29 mouse cellular contexts compared by ENCODE assay signal in genomic region chr8:92272073-92272472, GRCm38 (mm10).
DNase-seq lines count a peak whose midpoint lies in the region; ATAC-seq and TF ChIP-seq lines count a peak whose summit lies in the region.
"Had no signal": no experiment of that assay in that cellular context is flagged by ENCODE, and none has a peak within 500 bp of the region (broad histone marks: within the 10 kb centered on the region; RNA-seq: fewer than 3 reads in every experiment).

No protein-coding gene starts in this region.

- no peaks in the 10 kb centered on the region for H3K27me3 ChIP-seq in liver, postnatal 0 days (ENCODE audit: insufficient read depth, low read length)
- H3K27me3 ChIP-seq in liver, embryonic 12.5 days (replicated peaks): no peaks in the 10 kb centered on the region
- H3K27me3 ChIP-seq: CH12.LX; embryonic facial prominence, embryonic 12.5 days; forebrain, embryonic 12.5 days; forebrain, embryonic 15.5 days; heart, embryonic 13.5 days had no signal

- H3K36me3 ChIP-seq in liver, postnatal 0 days (replicated peaks; ENCODE audit: insufficient read depth, low read length): no peaks in the 10 kb centered on the region
- H3K36me3 ChIP-seq in liver, embryonic 12.5 days: no peaks in the 10 kb centered on the region
- H3K36me3 ChIP-seq: embryonic facial prominence, embryonic 12.5 days; forebrain, embryonic 12.5 days; forebrain, embryonic 15.5 days; G1E; heart, embryonic 13.5 days had no signal

- WGBS in liver, postnatal 0 days (ENCODE audit: insufficient replicate concordance): 57% methylated on average over 5 of the region's 5 CpGs
- WGBS in liver, embryonic 12.5 days (ENCODE audit: insufficient replicate concordance): 51% methylated on average over 5 of the region's 5 CpGs

- no peak for TF ChIP-seq CTCF in liver, postnatal 0 days (IDR thresholded peaks at IDR 0.05; ENCODE audit: low read depth)

- 0 out of 2 replicates have a peak overlapping the region, but pooled peaks have one; percentile 39 for H3K27ac ChIP-seq in liver, postnatal 0 days (ENCODE audit: low read depth)
- H3K27ac ChIP-seq in liver, embryonic 12.5 days: no peak overlapping the region
- H3K27ac ChIP-seq: embryonic facial prominence, embryonic 12.5 days; forebrain, embryonic 12.5 days; forebrain, embryonic 15.5 days; heart, embryonic 13.5 days; hindbrain, embryonic 14.5 days; hindbrain, postnatal 0 days had no signal

- TF ChIP-seq EP300 in liver, postnatal 0 days (IDR thresholded peaks at IDR 0.05; ENCODE audit: low read depth): no peak

- H3K4me3 ChIP-seq in liver, postnatal 0 days (ENCODE audit: low read depth, low read length): no peak overlapping the region
- H3K4me3 ChIP-seq in liver, embryonic 12.5 days: no peak overlapping the region
- H3K4me3 ChIP-seq: embryonic facial prominence, embryonic 12.5 days; erythroblast, embryonic 14.5 days; forebrain, embryonic 12.5 days; forebrain, embryonic 15.5 days; heart, embryonic 13.5 days had no signal

- DNase-seq in cerebellum, adult 18-20 months: no peak
- DNase-seq in liver, postnatal 0 days: no peak
- peak; percentile 4 for DNase-seq in 416B (ENCODE audit: low read depth)
- no peak for DNase-seq in right cerebral cortex, postnatal 10 days (ENCODE audit: low spot score in 2 of 2)
- DNase-seq in neural tube, embryonic 10.5 days (ENCODE audit: extremely low spot score, low spot score): no peak
- DNase-seq: adrenal gland, postnatal 10 days; adrenal gland, postnatal 36 days; cerebellum, adult 11 months; cerebellum, adult 8-10 months; cerebellum, postnatal 10 days; cerebellum, postnatal 36 days; heart, adult 18-20 months; heart, postnatal 14 days; heart, postnatal 4 days had no signal

- no peaks in the 10 kb centered on the region for H3K4me1 ChIP-seq in liver, postnatal 0 days (ENCODE audit: insufficient read depth)
- no peaks in the 10 kb centered on the region for H3K4me1 ChIP-seq in liver, embryonic 12.5 days
- H3K4me1 ChIP-seq: embryonic facial prominence, embryonic 12.5 days; forebrain, embryonic 12.5 days; forebrain, embryonic 15.5 days; heart, embryonic 13.5 days had no signal

- ATAC-seq in cerebellum, adult (ENCODE audit: insufficient number of reproducible peaks, low FRiP score, low TSS enrichment): 0 out of 2 replicates have a peak, but pooled peaks have one; percentile 15
- ATAC-seq in liver, postnatal 0 days: 0 out of 2 replicates have a peak, but pooled peaks have one; percentile 21
- ATAC-seq in liver, embryonic 12.5 days: no peak
- 0 out of 2 replicates have a peak, but pooled peaks have one; percentile 23 for ATAC-seq in megakaryocyte progenitor cell, adult 5-6 weeks (replicated peaks; ENCODE audit: poor library complexity)
- ATAC-seq: forebrain, embryonic 15.5 days; hindbrain, postnatal 0 days; inflammation-experienced regulatory T-cells, adult 6 months; intestine, embryonic 16.5 days; Patski had no signal

- no peak overlapping the region for H3K4me2 ChIP-seq in liver, postnatal 0 days (ENCODE audit: low read depth, low read length)
- no peak overlapping the region for H3K4me2 ChIP-seq in liver, embryonic 12.5 days
- H3K4me2 ChIP-seq: embryonic facial prominence, embryonic 12.5 days; forebrain, embryonic 12.5 days; forebrain, embryonic 15.5 days; heart, embryonic 13.5 days; hindbrain, embryonic 14.5 days had no signal

- H3K9ac ChIP-seq in liver, postnatal 0 days (replicated peaks): no peak overlapping the region
- no peak overlapping the region for H3K9ac ChIP-seq in liver, embryonic 12.5 days
- H3K9ac ChIP-seq: embryonic facial prominence, embryonic 12.5 days; forebrain, embryonic 12.5 days; forebrain, embryonic 15.5 days; heart, embryonic 13.5 days; hindbrain, embryonic 14.5 days had no signal

- 0 out of 2 replicates have a peak, but pooled peaks cover 3% of the 10 kb centered on the region for H3K9me3 ChIP-seq in liver, postnatal 0 days (ENCODE audit: low read length)
- peaks cover 6% of the 10 kb centered on the region; the same call in 1 of the 2 replicates for H3K9me3 ChIP-seq in liver, embryonic 12.5 days (replicated peaks)
- H3K9me3 ChIP-seq: forebrain, embryonic 15.5 days had no signal
